Mouse (Mus musculus): Measurements from ENCODE around the gene Dcp1b.
A peak's percentile ranks its signal among the peaks of the same experiment; 100 is the strongest.

Dcp1b gene

DNA sequence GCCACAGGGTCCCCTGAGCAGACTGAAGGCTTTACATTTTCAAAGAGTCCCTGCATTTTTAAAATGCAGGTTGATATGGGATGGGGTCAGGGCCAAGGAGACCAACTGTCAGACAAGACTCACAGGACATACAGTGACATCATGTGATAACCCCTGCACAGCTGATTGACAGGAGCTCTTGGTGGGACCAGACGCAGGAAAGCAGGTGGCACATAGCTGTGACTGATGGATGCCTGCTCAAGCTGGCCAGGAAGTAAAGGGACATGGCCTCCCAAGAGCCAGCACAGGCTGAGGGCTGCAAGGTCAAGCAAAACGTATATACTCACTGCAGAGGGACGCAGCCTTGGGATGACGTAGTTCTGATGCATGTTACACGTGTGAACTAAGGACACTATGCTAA, 60.4 kb downstream of the Dcp1b start:
- no peak for DNase-seq

DNA sequence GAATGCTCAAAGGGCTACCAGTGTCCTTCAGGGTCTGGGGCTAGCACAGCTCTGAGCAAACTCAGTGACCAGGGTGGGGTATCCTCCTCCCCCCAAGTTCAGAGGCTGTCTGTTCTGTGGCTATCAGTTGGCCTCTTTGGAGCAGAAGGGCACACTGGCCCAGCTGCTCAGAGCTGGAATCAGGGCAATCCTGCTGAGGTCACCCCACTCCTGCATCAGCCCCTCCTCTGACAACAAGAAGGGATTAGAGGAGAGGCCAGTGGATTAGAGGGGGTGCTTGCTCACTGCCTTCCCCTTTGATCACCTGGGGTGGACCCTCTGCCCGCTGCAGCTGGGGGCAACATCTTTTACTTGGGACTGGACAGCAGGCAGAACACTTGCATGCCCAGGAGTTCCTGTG, 61.2 kb downstream of the Dcp1b start, which contains the start of gene Cacna2d4:
Gene Cacna2d4, plus strand, starts transcription at position 286 of the 400 bp plus-strand sequence.
- no peak for DNase-seq

DNA sequence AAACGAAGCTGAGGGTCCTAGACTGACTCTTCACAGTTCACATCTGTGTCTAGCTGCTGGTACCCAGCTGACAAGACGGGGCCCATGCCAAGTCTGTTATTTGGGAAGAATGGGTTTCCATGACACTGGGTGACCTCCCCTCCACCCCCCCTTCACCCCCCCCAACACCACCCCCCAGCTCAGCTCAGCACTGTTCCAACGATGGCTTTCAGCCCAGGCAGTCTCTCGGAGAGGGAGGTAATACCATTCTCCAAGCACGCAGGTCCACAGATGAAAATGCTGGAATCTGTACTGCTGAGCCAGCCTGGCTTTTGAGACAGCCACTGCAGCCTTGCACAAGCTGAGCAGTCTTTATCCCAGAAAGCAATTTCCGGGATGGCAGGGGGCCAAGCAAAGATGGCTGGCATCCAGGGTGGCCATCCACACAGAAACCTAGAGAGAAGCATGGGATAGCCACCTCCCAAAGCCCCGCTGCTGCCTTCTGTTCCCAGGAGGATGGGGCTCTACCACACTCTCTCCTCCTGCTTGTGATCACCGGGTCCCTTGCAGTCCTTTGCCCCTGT, 62.5 kb downstream of the Dcp1b start:
- DNase-seq, result peak; percentile 60

DNA sequence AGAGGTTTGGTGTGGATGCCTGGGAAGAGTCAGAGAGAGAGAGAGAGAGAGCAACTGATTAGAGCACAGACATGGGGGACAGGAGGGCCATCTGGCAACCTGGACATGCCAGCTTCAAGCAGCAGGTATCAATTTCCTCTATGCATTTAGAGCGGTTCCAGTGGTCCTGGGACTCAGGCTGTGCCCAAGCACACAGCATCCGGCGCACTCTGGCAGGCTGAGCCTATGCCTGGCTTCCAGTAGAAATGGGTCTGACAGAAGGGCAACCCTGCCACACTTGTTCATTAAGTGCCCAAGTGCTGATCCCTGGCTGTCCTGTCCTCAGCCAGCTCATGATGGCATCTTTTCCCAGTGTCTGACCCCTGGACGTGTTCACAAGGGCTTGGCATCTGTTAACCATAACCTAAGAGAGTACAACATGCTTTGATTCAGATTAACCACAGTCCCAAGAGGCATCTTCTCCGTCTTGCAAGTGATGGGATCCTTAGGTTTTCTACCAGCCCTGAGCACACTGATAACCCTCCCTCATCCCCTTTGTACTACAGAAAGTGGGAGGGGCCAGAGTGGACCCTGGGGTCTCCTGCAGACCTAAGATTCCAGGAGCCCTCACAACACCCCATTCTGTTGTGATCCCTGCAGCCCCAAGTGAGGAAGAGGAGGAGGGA, 64.4 kb downstream of the Dcp1b start:
- no peak for DNase-seq

DNA sequence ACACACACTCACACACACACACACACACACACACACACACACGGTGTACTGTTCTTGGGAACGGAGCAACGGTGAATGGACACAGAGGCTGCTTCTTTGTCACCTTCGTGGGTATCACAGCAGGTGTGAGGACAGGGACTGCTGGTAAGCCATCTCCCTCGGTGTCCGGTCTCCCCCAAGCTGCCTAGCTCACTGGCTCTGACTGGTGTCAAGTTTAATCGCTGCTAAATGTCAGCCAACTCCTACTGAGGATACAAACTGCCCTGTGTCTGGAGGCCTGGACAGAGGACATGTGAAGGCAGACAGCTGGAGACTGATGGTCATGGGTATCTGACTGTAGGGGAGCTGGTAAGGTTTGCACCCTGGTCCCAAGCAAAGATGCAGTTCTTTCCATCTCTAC, 65.2 kb downstream of the Dcp1b start:
- no peak for DNase-seq

DNA sequence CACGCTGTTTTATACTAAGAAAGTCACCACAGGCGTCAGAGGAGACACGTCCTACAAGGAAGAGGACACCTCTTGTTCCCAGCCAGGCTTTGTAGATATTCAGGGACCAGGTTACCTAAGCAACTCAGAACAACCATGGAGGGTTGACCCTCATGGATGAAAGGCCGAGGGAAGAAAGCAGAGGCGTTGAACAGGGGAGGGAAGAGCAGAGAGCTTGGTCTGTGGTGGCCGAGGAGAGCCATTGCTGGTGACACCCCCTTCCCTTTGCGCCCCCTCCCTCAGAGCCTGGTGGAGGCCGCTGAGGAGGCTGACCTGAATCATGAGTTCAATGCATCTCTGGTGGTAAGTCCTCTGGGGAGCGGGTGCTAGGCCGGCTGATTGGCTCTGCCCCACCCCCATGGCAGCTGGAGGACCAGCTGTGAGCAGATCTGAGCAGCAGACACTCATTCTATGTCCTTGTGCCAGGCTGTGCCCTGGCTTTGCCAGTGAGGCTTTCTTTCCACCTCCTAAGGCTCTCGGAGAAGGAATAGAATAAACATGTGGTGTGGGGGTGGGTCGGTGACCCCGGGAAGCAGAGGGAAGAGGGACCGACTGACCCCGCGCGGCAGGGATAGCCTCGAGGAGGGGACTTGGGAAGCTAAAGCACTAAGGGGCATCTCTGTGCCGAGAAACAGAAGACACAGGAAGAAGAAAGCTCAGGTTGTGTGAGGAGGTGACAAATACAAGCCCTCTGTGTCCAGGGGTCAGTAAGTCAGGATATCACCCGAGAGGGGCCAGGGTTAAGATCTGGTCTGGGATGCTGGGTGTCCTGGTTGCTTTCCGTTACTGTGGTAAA, 66.0 kb downstream of the Dcp1b start:
- no peak for DNase-seq

DNA sequence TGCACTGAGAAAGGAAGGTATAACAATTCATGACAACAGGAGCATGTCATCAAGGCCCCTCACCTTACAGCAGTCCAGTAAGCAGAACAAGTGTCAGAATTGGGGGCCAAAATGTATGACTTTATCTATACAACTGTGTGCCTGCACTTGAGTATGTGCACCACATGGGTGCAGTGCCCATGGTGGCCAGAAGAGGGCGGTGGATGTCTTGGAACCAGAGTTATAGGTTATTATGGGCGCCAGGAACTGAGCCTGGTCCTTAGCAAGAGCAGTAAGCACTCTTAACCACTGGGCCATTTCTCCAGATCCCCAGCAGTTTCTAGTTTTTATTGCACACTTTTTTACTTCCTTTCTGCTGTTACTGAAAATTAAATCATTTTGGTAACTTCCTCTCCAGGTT, 71.0 kb downstream of the Dcp1b start:
- DNase-seq, result no peak

DNA sequence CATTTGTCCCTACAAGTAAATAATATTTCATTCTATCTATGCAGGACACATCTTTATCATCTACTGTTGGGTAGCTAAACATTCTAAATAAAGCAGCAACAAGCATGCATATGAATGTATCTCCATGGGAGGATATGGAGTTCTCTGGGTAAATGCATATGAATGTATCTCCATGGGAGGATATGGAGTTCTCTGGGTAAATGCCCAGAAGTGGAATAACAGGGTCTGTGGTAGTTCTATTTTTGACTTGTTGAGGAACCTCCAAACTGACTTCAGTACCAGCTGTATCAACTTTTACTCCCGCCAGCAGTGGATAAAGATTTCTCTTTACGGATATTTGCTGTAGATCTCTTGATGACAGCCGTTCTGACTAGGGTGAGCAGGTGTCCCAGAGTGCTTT, 73.5 kb downstream of the Dcp1b start:
- DNase-seq, result no peak

DNA sequence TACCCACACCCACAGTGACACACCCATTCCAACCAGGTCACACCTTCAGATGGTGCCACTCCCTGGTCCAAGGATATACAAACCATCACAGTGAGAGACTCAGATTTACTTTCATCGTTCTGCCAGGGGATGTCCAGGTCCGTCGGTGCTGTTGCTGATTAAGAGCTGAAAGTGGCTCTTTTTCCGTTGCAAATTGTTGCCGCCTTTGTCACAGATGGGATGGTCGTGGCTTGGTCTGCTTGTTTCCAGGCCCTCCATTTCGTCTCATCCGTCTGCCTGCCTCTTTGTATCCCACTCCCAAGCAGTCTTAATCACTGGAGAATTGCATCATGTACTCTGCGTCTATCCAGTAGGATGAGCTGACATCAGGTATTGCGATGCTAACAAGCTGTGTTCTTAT, 74.7 kb downstream of the Dcp1b start:
- DNase-seq, result no peak

DNA sequence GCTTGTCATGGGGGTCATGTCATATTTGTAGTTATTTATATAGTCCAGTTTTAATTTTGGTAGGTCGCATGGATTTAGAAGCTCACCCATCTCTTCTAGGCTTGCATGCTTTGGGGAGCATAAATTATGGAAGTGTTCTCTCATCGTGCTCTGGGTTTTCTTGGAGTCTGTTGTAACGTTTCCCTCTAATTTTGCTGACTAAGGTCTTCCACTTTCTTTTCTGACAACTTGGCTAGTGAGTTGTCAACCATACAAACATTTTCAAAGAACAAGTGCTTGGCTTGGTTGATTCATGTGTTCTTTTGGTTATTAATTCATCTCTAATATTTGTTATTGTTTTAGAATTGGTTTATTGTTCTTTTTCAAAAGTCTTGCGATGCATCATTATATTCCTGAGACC, 76.7 kb downstream of the Dcp1b start:
- DNase-seq, result no peak

Data from lung, postnatal 14 days (tissue).